ENCODE assay signal across 10 mouse cellular contexts in the genomic region with DNA sequence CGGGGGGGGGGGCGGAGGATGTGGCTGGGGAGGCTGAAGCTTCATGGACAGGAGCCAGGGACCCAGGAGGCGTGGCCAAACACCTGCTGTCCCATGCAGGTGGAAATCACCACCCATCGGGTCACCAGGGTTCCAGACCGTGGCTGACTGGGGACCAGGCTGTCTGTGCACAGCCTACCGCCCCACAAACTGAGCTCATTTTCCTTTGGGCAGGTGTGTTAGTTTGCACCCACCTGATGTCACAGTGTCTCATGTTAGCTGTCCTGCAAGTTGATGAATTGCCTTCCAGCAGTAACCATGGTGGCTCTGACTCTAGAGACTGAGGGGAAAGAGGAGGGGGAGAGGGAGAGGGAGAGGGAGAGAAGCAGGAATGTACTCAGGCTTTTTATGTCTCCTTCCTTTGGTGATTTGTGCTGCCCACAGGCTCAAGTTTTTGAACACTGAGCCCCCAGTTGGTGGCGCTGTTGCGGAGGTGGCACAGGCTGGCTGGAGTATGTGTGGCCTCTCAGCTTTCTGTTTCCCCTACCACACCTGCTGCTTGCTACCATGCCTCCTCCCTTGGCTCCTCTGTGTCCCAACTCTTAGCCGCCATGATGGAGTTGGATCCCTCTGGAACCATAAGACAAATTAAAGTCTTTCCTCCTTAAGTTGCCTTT.
A peak's percentile ranks its signal among the peaks of the same experiment; 100 is the strongest.
DNase-seq lines count a peak whose midpoint lies in the region; TF ChIP-seq lines count a peak whose summit lies in the region.
"Had no signal": no experiment of that assay in that cellular context is flagged by ENCODE, and none has a peak within 500 bp of the region (broad histone marks: within the 10 kb centered on the region; RNA-seq: fewer than 3 reads in every experiment).

No protein-coding gene starts in this region.

- H3K27ac ChIP-seq in ES-Bruce4 (ENCODE audit: insufficient read depth, low read length): no peak overlapping the region
- H3K27ac ChIP-seq: embryonic facial prominence, embryonic 12.5 days had no signal

- H3K9me3 ChIP-seq in ES-Bruce4 (replicated peaks; ENCODE audit: control insufficient read depth, insufficient read depth, low read length, poor library complexity, severe bottlenecking): no peaks in the 10 kb centered on the region
- H3K9me3 ChIP-seq: embryonic facial prominence, embryonic 12.5 days had no signal

- DNase-seq in kidney, adult 9 months: peak; percentile 12
- no peak for DNase-seq in kidney, adult 18-20 months
- peak; percentile 10 for DNase-seq in adrenal gland, adult 8-10 months
- peak; percentile 51 to 58 for DNase-seq in kidney, postnatal 4 days
- peak; percentile 9 to 39 for DNase-seq in spleen, adult 18-20 months
- no peak for DNase-seq in left cerebral cortex, adult 8-10 months (ENCODE audit: low spot score in 2 of 2)
- DNase-seq in adipocyte (ENCODE audit: low spot score): no peak

- TF ChIP-seq CTCF in ES-Bruce4 (IDR thresholded peaks at IDR 0.05; ENCODE audit: low read depth, low read length): peak; percentile 86

- no peaks in the 10 kb centered on the region for H3K36me3 ChIP-seq in ES-Bruce4 (ENCODE audit: control insufficient read depth, insufficient read depth, low read length, poor library complexity, severe bottlenecking)
- H3K36me3 ChIP-seq: embryonic facial prominence, embryonic 12.5 days had no signal

- H3K9ac ChIP-seq in ES-Bruce4 (ENCODE audit: low read depth, poor library complexity, severe bottlenecking): no peak overlapping the region
- H3K9ac ChIP-seq: embryonic facial prominence, embryonic 12.5 days had no signal

- no peaks in the 10 kb centered on the region for H3K27me3 ChIP-seq in ES-Bruce4 (ENCODE audit: control insufficient read depth, insufficient read depth, low read length, poor library complexity, severe bottlenecking)
- H3K27me3 ChIP-seq: embryonic facial prominence, embryonic 12.5 days; megakaryocyte, embryonic 14.5 days had no signal

- no peak for TF ChIP-seq EP300 in ES-Bruce4 (IDR thresholded peaks at IDR 0.05; ENCODE audit: insufficient read depth, low read depth, low read length)

- H3K4me3 ChIP-seq in ES-Bruce4 (ENCODE audit: low read depth, low read length): no peak overlapping the region
- H3K4me3 ChIP-seq: embryonic facial prominence, embryonic 12.5 days; megakaryocyte, embryonic 14.5 days had no signal

- no peak for TF ChIP-seq POLR2A in ES-Bruce4 (IDR thresholded peaks at IDR 0.05; ENCODE audit: insufficient read depth, low read length)

- no peaks in the 10 kb centered on the region for H3K4me1 ChIP-seq in ES-Bruce4 (ENCODE audit: control insufficient read depth, insufficient read depth, low read length)
- H3K4me1 ChIP-seq: embryonic facial prominence, embryonic 12.5 days had no signal

Comparison
In these comparisons a context has a peak if more than half of its experiments do, and no peak if none do; other contexts are left out.
1. DNase-seq: peak in kidney, adult 9 months (single experiment), adrenal gland, adult 8-10 months (single experiment), kidney, postnatal 4 days (2 of 2) and spleen, adult 18-20 months (2 of 2); none in kidney, adult 18-20 months (single experiment), left cerebral cortex, adult 8-10 months (0 of 2) and adipocyte (single experiment).